Mouse (Mus musculus) G1E (cell line): ENCODE results near the gene Slc29a1. TPM values are rescaled to one million over a fixed set of nuclear protein-coding genes. Genes with fewer than 3 reads are reported as not detected.
A peak's percentile ranks its signal among the peaks of the same experiment; 100 is the strongest.

Experiments used
- ATAC-seq: 2 replicates; pipeline ENCODE4 v1.8.0; 2016; ENCODE audit warnings: mild to moderate bottlenecking; ENCODE audit not compliant: insufficient number of reproducible peaks, poor library complexity, low FRiP score, severe bottlenecking; ENCODE audit errors: extremely low read depth
- DNase-seq: peaks from one replicate; pipeline ENCODE4 v3.0.0; 2012; ENCODE audit warnings: low spot score
- H3K27me3 ChIP-seq: 2 replicates; pipeline ENCODE4 v1.6.1; 2012; ENCODE audit warnings: mild to moderate bottlenecking, low read length, inconsistent platforms; ENCODE audit not compliant: insufficient read depth
- H3K36me3 ChIP-seq: replicated peaks from 2 replicates; pipeline ENCODE3; 2012; ENCODE audit warnings: mild to moderate bottlenecking, inconsistent platforms
- H3K4me1 ChIP-seq: 2 replicates; pipeline ENCODE4 v1.6.1; 2012; ENCODE audit warnings: low read depth, low read length, inconsistent platforms, mixed read lengths; ENCODE audit not compliant: insufficient read depth
- H3K4me3 ChIP-seq: 2 replicates; pipeline ENCODE4 v1.5.1; 2012; ENCODE audit warnings: low read depth, mild to moderate bottlenecking, inconsistent platforms, low read length, moderate library complexity, mixed read lengths
- H3K9me3 ChIP-seq: replicated peaks from 2 replicates; pipeline ENCODE4 v1.6.1; 2012; ENCODE audit warnings: inconsistent platforms
- CTCF ChIP-seq: IDR thresholded peaks from 2 replicates; pipeline ENCODE4 v1.5.1; 2012; ENCODE audit warnings: low read depth, low read length, inconsistent platforms, mixed read lengths
- GATA1 ChIP-seq: IDR thresholded peaks from 2 replicates; pipeline ENCODE4 v1.6.1; 2012; ENCODE audit warnings: borderline replicate concordance, low read length, inconsistent platforms, mixed read lengths
- GATA2 ChIP-seq: IDR thresholded peaks from 2 replicates; pipeline ENCODE4 v1.6.1; 2012; ENCODE audit warnings: low read depth, low read length, inconsistent platforms, borderline replicate concordance
- POLR2AphosphoS5 ChIP-seq: IDR thresholded peaks from 2 replicates; pipeline ENCODE4 v1.6.1; 2012; ENCODE audit warnings: low read depth, low read length, inconsistent platforms; ENCODE audit not compliant: insufficient replicate concordance
- TAL1 ChIP-seq: conservative IDR thresholded peaks from 2 replicates; pipeline ENCODE4 v1.6.1; 2012; ENCODE audit warnings: low read depth, low read length, inconsistent platforms, mixed read lengths
- polyA plus RNA-seq: library from polyadenylated mRNA; stranded (reverse); fragments of >175 nt; gene quantifications from 2 replicates; pipeline ENCODE4 v1.2.3, GENCODE M21; 2012
- total RNA-seq, 2 experiments: library from RNA; stranded (forward) in 1 of 2; stranded (reverse) in 1 of 2; fragments of 200-1000 nt in 1 of 2; fragments of >200 nt in 1 of 2; fragmentation: Nextera tagmentation in 1 of 2; gene quantifications; 2 replicates each; pipeline ENCODE4 v1.2.3; 2014 to 2017

Slc29a1 gene
- total and polyA plus RNA-seq, 3 experiments, result 93.5 to 207 (median 116) TPM

GRCm38 (mm10) chr17:45546941-45547340 lies 52.5 kb downstream of the Slc29a1 start:
- no peak overlapping the region for H3K4me3 ChIP-seq
- no peaks in the 10 kb centered on the region for H3K36me3 ChIP-seq
- DNase-seq, result no peak
- peaks cover 69% of the 10 kb centered on the region for H3K27me3 ChIP-seq
- H3K4me1 ChIP-seq, result peaks cover 5% of the 10 kb centered on the region
- no peak for ATAC-seq
- TF ChIP-seq GATA2, result no peak
- TF ChIP-seq GATA1, result no peak
- TF ChIP-seq POLR2AphosphoS5, result no peak
- TF ChIP-seq CTCF, result no peak
- TF ChIP-seq TAL1, result no peak
- peaks cover 6% of the 10 kb centered on the region; the same call in 1 of the 2 replicates for H3K9me3 ChIP-seq

GRCm38 (mm10) chr17:45545278-45545961 lies 54.0 kb downstream of the Slc29a1 start:
- peaks cover 6% of the 10 kb centered on the region; the same call in 1 of the 2 replicates for H3K9me3 ChIP-seq
- TF ChIP-seq POLR2AphosphoS5, result no peak
- TF ChIP-seq GATA2, result no peak
- TF ChIP-seq GATA1, result no peak
- no peak for TF ChIP-seq CTCF
- TF ChIP-seq TAL1, result no peak
- no peak for DNase-seq
- no peak overlapping the region for H3K4me3 ChIP-seq
- H3K36me3 ChIP-seq, result no peaks in the 10 kb centered on the region
- H3K4me1 ChIP-seq, result peaks cover 2% of the 10 kb centered on the region; the same call in 1 of the 2 replicates
- peaks cover 58% of the 10 kb centered on the region for H3K27me3 ChIP-seq
- ATAC-seq, result no peak

GRCm38 (mm10) chr17:45544873-45545277 lies 54.5 kb downstream of the Slc29a1 start:
- ATAC-seq (no peak), DNase-seq (no peak)
- TF ChIP-seq GATA2 (no peak), TAL1 (no peak), CTCF (no peak), POLR2AphosphoS5 (no peak), GATA1 (no peak)
- Histone ChIP-seq H3K4me1 (peaks cover 2% of the 10 kb centered on the region; the same call in 1 of the 2 replicates), H3K27me3 (peaks cover 55% of the 10 kb centered on the region), H3K4me3 (peak overlapping the region; percentile 19; the same call in 1 of the 2 replicates), H3K36me3 (no peaks in the 10 kb centered on the region), H3K9me3 (peaks cover 6% of the 10 kb centered on the region; the same call in 1 of the 2 replicates)

- H3K4me3 ChIP-seq, result peak overlapping the region; percentile 19
- TF ChIP-seq TAL1 (no peak), POLR2AphosphoS5 (no peak), CTCF (no peak), GATA1 (no peak), GATA2 (no peak)
- DNase-seq, result no peak
- peaks cover 57% of the 10 kb centered on the region for H3K27me3 ChIP-seq
- no peak for ATAC-seq
- no peaks in the 10 kb centered on the region for H3K36me3 ChIP-seq
- H3K9me3 ChIP-seq, result peaks cover 6% of the 10 kb centered on the region; the same call in 1 of the 2 replicates
- peaks cover 2% of the 10 kb centered on the region; the same call in 1 of the 2 replicates for H3K4me1 ChIP-seq
Measured at GRCm38 (mm10) chr17:45544001-45544872, 55.2 kb downstream of the Slc29a1 start.

- peaks cover 2% of the 10 kb centered on the region; the same call in 1 of the 2 replicates for H3K4me1 ChIP-seq
- no peak for TF ChIP-seq POLR2AphosphoS5
- TF ChIP-seq GATA2, result no peak
- TF ChIP-seq GATA1, result no peak
- no peak for TF ChIP-seq CTCF
- no peak for TF ChIP-seq TAL1
- H3K9me3 ChIP-seq, result peaks cover 6% of the 10 kb centered on the region; the same call in 1 of the 2 replicates
- H3K27me3 ChIP-seq, result peaks cover 57% of the 10 kb centered on the region
- H3K36me3 ChIP-seq, result no peaks in the 10 kb centered on the region
- ATAC-seq, result no peak
- no peak overlapping the region for H3K4me3 ChIP-seq
- no peak for DNase-seq
Measured at GRCm38 (mm10) chr17:45543115-45543514, 56.3 kb downstream of the Slc29a1 start.
